Mouse (Mus musculus) heart, postnatal 0 days (tissue): ENCODE measurements around the gene Otop3. TPM values are rescaled to one million over a fixed set of nuclear protein-coding genes. Genes with fewer than 3 reads are reported as not detected.

ENCODE experiments used
- ATAC-seq: fragments of 200-750 bp; cut with Nextera tagmentation; 2 replicates; pipeline ENCODE4 v1.8.0; 2017; ENCODE audit warnings: low read depth, moderate number of reproducible peaks, moderate library complexity; ENCODE audit not compliant: insufficient read depth
- DNase-seq: peaks from one replicate; pipeline ENCODE4 v3.0.0-alpha.2; 2016; ENCODE audit warnings: low spot score
- H3K27ac ChIP-seq: fragments of 300-500 bp; sonication (generic); 2 replicates; pipeline ENCODE4 v1.5.1; 2014; ENCODE audit warnings: low read depth, mild to moderate bottlenecking
- H3K27me3 ChIP-seq: fragments of 300-500 bp; sonication (generic); 2 replicates; pipeline ENCODE4 v1.6.1; 2014; ENCODE audit warnings: low read length, mixed read lengths; ENCODE audit not compliant: control insufficient read depth, insufficient read depth
- H3K36me3 ChIP-seq: fragments of 300-500 bp; sonication (generic); replicated peaks from 2 replicates; pipeline ENCODE4 v1.6.1; 2014; ENCODE audit warnings: low read length, mixed read lengths; ENCODE audit not compliant: control insufficient read depth, insufficient read depth
- H3K4me1 ChIP-seq: fragments of 300-500 bp; sonication (generic); 2 replicates; pipeline ENCODE4 v1.6.1; 2014; ENCODE audit warnings: antibody characterized with exemption; ENCODE audit not compliant: control insufficient read depth, insufficient read depth
- H3K4me2 ChIP-seq: fragments of 300-500 bp; sonication (generic); 2 replicates; pipeline ENCODE4 v1.6.1; 2014; ENCODE audit warnings: low read depth, mild to moderate bottlenecking, low read length, moderate library complexity
- H3K4me3 ChIP-seq: fragments of 300-500 bp; sonication (generic); 2 replicates; pipeline ENCODE4 v1.5.1; 2014; ENCODE audit warnings: low read depth, low read length
- H3K9ac ChIP-seq: fragments of 300-500 bp; sonication (generic); replicated peaks from 2 replicates; pipeline ENCODE4 v1.6.1; 2014; ENCODE audit warnings: low read depth, low read length, mixed read lengths
- H3K9me3 ChIP-seq: fragments of 300-500 bp; sonication (generic); replicated peaks from 2 replicates; pipeline ENCODE4 v1.6.1; 2016; ENCODE audit warnings: low read length; ENCODE audit not compliant: control insufficient read depth
- CTCF ChIP-seq: IDR thresholded peaks from 2 replicates; pipeline ENCODE4 v1.5.1; 2016; ENCODE audit warnings: antibody characterized with exemption, control low read depth, low read depth
- EP300 ChIP-seq: IDR thresholded peaks from 2 replicates; pipeline ENCODE4 v1.6.1; 2016; ENCODE audit warnings: antibody characterized with exemption, low read depth
- WGBS: fragments of 180-500 bp; shearing (Covaris S2); extraction: QIAGEN DNeasy Blood & Tissue Kit; methylation state at CpG from one replicate; pipeline ENCODE4 v1.1.7; 2014; 5-methylcytosine and 5-hydroxymethylcytosine counted together
- polyA plus RNA-seq: library from polyadenylated mRNA; unstranded; fragments of >200 nt; fragmentation: Nextera tagmentation; extraction: Ambion mirVana; gene quantifications from 2 replicates; pipeline ENCODE4 v1.2.1, GENCODE M21; 2015
- total RNA-seq: library from RNA; depleted of rRNA; stranded (reverse); fragments of >200 nt; gene quantifications from 2 replicates; pipeline ENCODE4 v1.2.3, GENCODE M21; 2014; ENCODE audit warnings: low replicate concordance

Gene Otop3
- total and polyA plus RNA-seq, 2 experiments from 2014 or later: not detected

- H3K9ac ChIP-seq: no peak overlapping the region
These were observed 16.1 kb upstream of the Otop3 start for GRCm38 (mm10) chr11:115318245-115319027.

GRCm38 (mm10) chr11:115319704-115320383, 14.7 kb upstream of the Otop3 start:
- ATAC-seq: no peak
- H3K9ac ChIP-seq: no peak overlapping the region
- no peaks in the 10 kb centered on the region for H3K4me1 ChIP-seq
- no peak overlapping the region for H3K4me2 ChIP-seq
- no peak for DNase-seq
- no peaks in the 10 kb centered on the region for H3K36me3 ChIP-seq
- TF ChIP-seq EP300: no peak
- TF ChIP-seq CTCF: no peak
- H3K27ac ChIP-seq: no peak overlapping the region
- H3K4me3 ChIP-seq: no peak overlapping the region
- H3K9me3 ChIP-seq: no peaks in the 10 kb centered on the region
- H3K27me3 ChIP-seq: peaks cover 100% of the 10 kb centered on the region
- 18% methylated on average over 18 of the region's 18 CpGs for WGBS

More at GRCm38 (mm10) chr11:115318245-115319027, 16.1 kb upstream of the Otop3 start:
- Histone ChIP-seq H3K27ac (no peak overlapping the region), H3K9me3 (no peaks in the 10 kb centered on the region), H3K27me3 (peaks cover 96% of the 10 kb centered on the region), H3K4me2 (no peak overlapping the region), H3K36me3 (no peaks in the 10 kb centered on the region), H3K4me3 (no peak overlapping the region), H3K4me1 (no peaks in the 10 kb centered on the region)
- TF ChIP-seq EP300 (no peak), CTCF (no peak)
- WGBS: 7% methylated on average over 63 of the region's 63 CpGs
- DNase-seq (no peak), ATAC-seq (no peak)

- Histone ChIP-seq H3K4me2 (no peak within 1 kb of the TSS), H3K4me3 (no peak within 1 kb of the TSS), H3K4me1 (no peaks in the 10 kb centered on the region), H3K27ac (no peak within 1 kb of the TSS), H3K9ac (no peak within 1 kb of the TSS), H3K9me3 (no peaks in the 10 kb centered on the region), H3K36me3 (no peaks in the 10 kb centered on the region), H3K27me3 (peaks cover 85% of the 10 kb centered on the region)
- TF ChIP-seq CTCF (peak; percentile 85), EP300 (no peak)
- DNase-seq (peak; percentile 61), ATAC-seq (peak; percentile 65; the same call in 1 of the 2 replicates)
- WGBS: 6% methylated on average over 35 of the region's 35 CpGs
These were observed 12.4 kb upstream of the Otop3 start, which contains the start of gene Ush1g for GRCm38 (mm10) chr11:115321906-115322693. TSS of gene Ush1g (minus strand) at chr11:115322041.

- TF ChIP-seq EP300: no peak
- Histone ChIP-seq H3K4me1 (no peaks in the 10 kb centered on the region), H3K4me2 (no peak overlapping the region), H3K27ac (no peak overlapping the region), H3K27me3 (peaks cover 76% of the 10 kb centered on the region), H3K9me3 (no peaks in the 10 kb centered on the region), H3K4me3 (no peak overlapping the region), H3K36me3 (no peaks in the 10 kb centered on the region), H3K9ac (no peak overlapping the region)
- no peak for DNase-seq
- 13% methylated on average over 32 of the region's 32 CpGs for WGBS
- ATAC-seq: no peak
These were observed 11.2 kb upstream of the Otop3 start for GRCm38 (mm10) chr11:115323354-115323753.

GRCm38 (mm10) chr11:115326730-115327129, 7.8 kb upstream of the Otop3 start:
- no peak overlapping the region for H3K9ac ChIP-seq
- H3K4me3 ChIP-seq: no peak overlapping the region
- no peaks in the 10 kb centered on the region for H3K4me1 ChIP-seq
- ATAC-seq: no peak
- peaks cover 60% of the 10 kb centered on the region for H3K27me3 ChIP-seq
- DNase-seq: no peak
- TF ChIP-seq CTCF (no peak), EP300 (no peak)
- no peaks in the 10 kb centered on the region for H3K36me3 ChIP-seq
- no peak overlapping the region for H3K27ac ChIP-seq
- H3K4me2 ChIP-seq: no peak overlapping the region
- WGBS: 64% methylated on average over 7 of the region's 7 CpGs
- no peaks in the 10 kb centered on the region for H3K9me3 ChIP-seq
